Mouse (Mus musculus): ENCODE measurements around the gene Gm21915. TPM values are rescaled to one million over a fixed set of nuclear protein-coding genes. Genes with fewer than 3 reads are reported as not detected.

Gm21915 gene
- polyA plus RNA-seq, 1 experiment from 2014 or later: not detected

DNA sequence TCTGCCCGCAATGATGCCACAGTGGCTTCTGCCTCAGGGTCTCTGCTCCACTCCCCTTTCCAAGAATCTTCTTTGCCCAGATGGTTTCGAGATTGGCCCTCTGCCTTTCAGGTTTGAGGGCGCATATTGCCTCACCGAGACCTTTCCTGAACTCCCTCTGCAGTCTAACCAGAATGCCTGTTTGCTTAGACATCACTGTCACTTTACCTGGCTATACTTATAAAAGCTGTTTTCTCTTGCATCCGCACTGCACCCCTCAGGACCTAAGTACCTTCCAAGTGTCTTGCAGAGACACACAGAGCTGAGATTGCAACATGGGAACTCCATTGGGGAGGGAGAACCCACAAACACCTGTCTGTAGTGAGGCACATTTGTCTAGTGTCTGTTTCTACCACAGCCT, 29.8 kb downstream of the Gm21915 start:
- H3K9me3 ChIP-seq: no peaks in the 10 kb centered on the region
- 91% methylated on average over 5 of the region's 5 CpGs for WGBS
- H3K36me3 ChIP-seq: peaks cover 34% of the 10 kb centered on the region
- peaks cover 29% of the 10 kb centered on the region for H3K4me1 ChIP-seq
- no peak overlapping the region for H3K4me2 ChIP-seq (replicated peaks)
- no peak for ATAC-seq (ENCODE audit: low FRiP score, low read depth)
- H3K9ac ChIP-seq: no peak overlapping the region
- no peaks in the 10 kb centered on the region for H3K27me3 ChIP-seq
- no peak overlapping the region for H3K27ac ChIP-seq
- no peak overlapping the region for H3K4me3 ChIP-seq

- H3K4me2 ChIP-seq (replicated peaks): no peak overlapping the region
- no peaks in the 10 kb centered on the region for H3K9me3 ChIP-seq
- H3K36me3 ChIP-seq: peaks cover 4% of the 10 kb centered on the region; the same call in 1 of the 2 replicates
- H3K9ac ChIP-seq: no peak overlapping the region
- 27% methylated on average over 10 of the region's 10 CpGs for WGBS
- H3K27ac ChIP-seq: no peak overlapping the region; the same call in 1 of the 2 replicates
- peaks cover 52% of the 10 kb centered on the region for H3K4me1 ChIP-seq
- no peaks in the 10 kb centered on the region for H3K27me3 ChIP-seq
- H3K4me3 ChIP-seq: no peak overlapping the region
- ATAC-seq (ENCODE audit: low FRiP score, low read depth): no peak
Measured at GRCm38 (mm10) chr9:40704364-40705276, 34.2 kb downstream of the Gm21915 start.

DNA sequence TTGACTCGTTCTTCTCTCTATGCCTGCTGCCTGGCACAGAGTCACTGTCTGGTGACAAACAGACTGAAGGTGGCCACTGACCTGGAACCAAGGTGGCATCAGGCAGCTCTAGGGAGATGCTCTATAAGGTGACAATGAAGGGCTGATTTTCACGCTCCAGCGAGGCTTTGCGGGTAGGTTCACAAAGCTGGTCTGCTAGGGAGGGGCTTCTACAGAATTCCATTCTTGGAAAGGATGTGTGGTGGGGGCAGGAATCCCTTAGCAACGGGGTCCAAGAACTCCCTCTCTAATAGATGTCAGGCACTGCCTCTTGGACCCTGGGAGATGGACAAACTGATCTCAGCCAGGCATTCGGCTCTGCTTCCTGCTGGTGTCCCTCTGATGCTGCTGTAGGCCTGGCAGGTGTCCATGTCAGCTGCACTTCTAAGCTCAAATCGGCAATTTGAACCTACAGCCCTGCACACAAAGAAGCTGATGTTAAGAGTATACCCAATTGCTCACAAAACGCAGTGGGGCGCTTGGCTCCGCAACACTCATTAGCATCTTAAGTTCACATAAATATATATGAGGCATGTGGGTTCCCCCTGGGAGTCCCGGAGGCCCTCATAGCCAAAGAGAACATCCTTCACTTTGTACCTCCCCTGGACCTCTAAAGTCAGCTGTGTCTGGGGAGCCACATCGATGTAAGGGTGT, 38.2 kb downstream of the Gm21915 start:
- H3K27ac ChIP-seq: no peak overlapping the region
- H3K4me3 ChIP-seq: no peak overlapping the region
- H3K9me3 ChIP-seq: no peaks in the 10 kb centered on the region
- ATAC-seq (ENCODE audit: low FRiP score, low read depth): peak; percentile 10; the same call in 1 of the 2 replicates
- H3K4me2 ChIP-seq (replicated peaks): no peak overlapping the region
- peaks cover 12% of the 10 kb centered on the region for H3K36me3 ChIP-seq
- 51% methylated on average over 12 of the region's 12 CpGs for WGBS
- H3K27me3 ChIP-seq: no peaks in the 10 kb centered on the region
- peaks cover 51% of the 10 kb centered on the region for H3K4me1 ChIP-seq
- H3K9ac ChIP-seq: no peak overlapping the region

DNA sequence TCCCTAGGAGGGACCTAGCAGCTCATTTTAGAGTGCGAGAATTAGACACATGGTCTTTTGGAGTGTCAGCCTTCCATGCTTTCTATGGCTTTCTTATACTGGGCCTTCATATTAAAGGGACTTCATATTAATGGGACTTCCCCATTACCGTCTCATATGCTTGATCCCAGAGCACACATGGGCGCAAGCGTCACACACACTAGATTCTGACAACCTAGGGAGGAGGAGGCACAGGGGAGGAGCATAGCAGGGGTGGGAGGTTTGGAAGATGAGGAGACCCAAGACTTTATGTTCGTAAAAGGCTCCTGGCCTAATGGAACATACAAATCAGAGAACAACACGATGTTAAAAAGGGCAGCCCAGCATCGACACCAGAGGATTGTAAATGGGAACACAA, 38.7 kb downstream of the Gm21915 start:
- Histone ChIP-seq H3K36me3 (peaks cover 12% of the 10 kb centered on the region), H3K9ac (no peak overlapping the region), H3K4me1 (peaks cover 49% of the 10 kb centered on the region), H3K9me3 (no peaks in the 10 kb centered on the region), H3K27me3 (no peaks in the 10 kb centered on the region), H3K27ac (no peak overlapping the region), H3K4me2 (replicated peaks) (no peak overlapping the region), H3K4me3 (no peak overlapping the region)
- WGBS: 74% methylated on average over 7 of the region's 7 CpGs
- ATAC-seq (ENCODE audit: low FRiP score, low read depth): no peak

- H3K36me3 ChIP-seq: peaks cover 12% of the 10 kb centered on the region
- H3K4me1 ChIP-seq: peaks cover 45% of the 10 kb centered on the region
- H3K27ac ChIP-seq: no peak overlapping the region
- ATAC-seq (ENCODE audit: low FRiP score, low read depth): no peak
- H3K9ac ChIP-seq: no peak overlapping the region
- H3K27me3 ChIP-seq: no peaks in the 10 kb centered on the region
- WGBS: 65% methylated on average over 3 of the region's 3 CpGs
- H3K4me3 ChIP-seq: no peak overlapping the region
- no peak overlapping the region for H3K4me2 ChIP-seq (replicated peaks)
- no peaks in the 10 kb centered on the region for H3K9me3 ChIP-seq
Measured at GRCm38 (mm10) chr9:40709587-40709986, 39.2 kb downstream of the Gm21915 start.

DNA sequence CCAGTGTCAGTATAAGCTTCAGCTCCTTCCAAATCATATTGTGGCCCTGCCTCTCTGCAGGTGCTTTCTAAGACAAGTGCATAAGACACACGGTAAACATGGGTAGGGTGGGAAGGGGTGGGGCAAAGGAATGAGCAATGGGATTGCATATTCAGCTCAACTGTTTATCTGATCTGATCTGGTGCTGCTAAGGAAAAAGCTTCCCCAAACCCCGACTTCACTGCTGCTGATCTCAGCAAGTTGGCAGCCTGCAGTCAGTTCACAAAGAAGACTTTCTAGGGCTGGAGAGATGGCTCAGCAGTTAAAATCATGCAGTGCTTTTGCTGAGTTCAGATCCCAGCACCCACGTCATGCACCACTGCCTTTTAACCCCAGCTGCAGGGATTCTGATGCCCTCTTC, 39.6 kb downstream of the Gm21915 start:
- 72% methylated on average over 3 of the region's 3 CpGs for WGBS
- ATAC-seq (ENCODE audit: low FRiP score, low read depth): no peak
- Histone ChIP-seq H3K4me1 (peaks cover 41% of the 10 kb centered on the region), H3K4me3 (no peak overlapping the region), H3K9me3 (no peaks in the 10 kb centered on the region), H3K27me3 (no peaks in the 10 kb centered on the region), H3K4me2 (replicated peaks) (no peak overlapping the region), H3K36me3 (peaks cover 12% of the 10 kb centered on the region), H3K9ac (no peak overlapping the region), H3K27ac (no peak overlapping the region)

DNA sequence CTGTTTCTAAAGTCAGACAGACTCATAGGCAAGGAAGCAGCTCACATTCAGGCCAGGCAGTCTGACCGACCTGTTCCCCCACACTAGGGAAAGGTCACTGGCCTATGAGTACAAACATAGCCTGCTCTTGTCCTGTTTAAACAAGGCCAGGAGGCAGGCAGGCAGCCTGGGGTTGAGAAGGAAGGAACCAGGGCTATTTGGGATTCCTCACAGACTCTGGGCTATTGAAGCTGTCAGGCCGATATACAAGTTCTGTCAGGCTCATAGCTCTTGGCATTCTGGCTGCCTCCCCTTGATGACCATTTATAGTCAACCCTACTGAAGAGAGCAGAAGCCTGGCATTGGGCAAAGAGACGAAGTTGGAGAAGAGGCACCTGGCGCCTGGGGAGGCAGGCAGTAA, 41.2 kb downstream of the Gm21915 start:
- peaks cover 52% of the 10 kb centered on the region for H3K4me1 ChIP-seq
- ATAC-seq (ENCODE audit: low FRiP score, low read depth): no peak
- H3K27me3 ChIP-seq: no peaks in the 10 kb centered on the region
- peaks cover 12% of the 10 kb centered on the region for H3K36me3 ChIP-seq
- 79% methylated on average over 4 of the region's 4 CpGs for WGBS
- no peak overlapping the region for H3K4me2 ChIP-seq (replicated peaks)
- no peaks in the 10 kb centered on the region for H3K9me3 ChIP-seq
- no peak overlapping the region; the same call in 1 of the 2 replicates for H3K27ac ChIP-seq
- H3K9ac ChIP-seq: no peak overlapping the region
- H3K4me3 ChIP-seq: no peak overlapping the region

- Histone ChIP-seq H3K27ac (peak overlapping the region; percentile 39; the same call in 1 of the 2 replicates), H3K9ac (no peak overlapping the region), H3K36me3 (peaks cover 8% of the 10 kb centered on the region; the same call in 1 of the 2 replicates), H3K4me1 (peaks cover 37% of the 10 kb centered on the region), H3K9me3 (no peaks in the 10 kb centered on the region), H3K4me2 (replicated peaks) (no peak overlapping the region), H3K27me3 (no peaks in the 10 kb centered on the region), H3K4me3 (no peak overlapping the region)
- peak; percentile 20; the same call in 1 of the 2 replicates for ATAC-seq (ENCODE audit: low FRiP score, low read depth)
- 69% methylated on average over 18 of the region's 18 CpGs for WGBS
Measured at GRCm38 (mm10) chr9:40717182-40717874, 46.9 kb downstream of the Gm21915 start.

DNA sequence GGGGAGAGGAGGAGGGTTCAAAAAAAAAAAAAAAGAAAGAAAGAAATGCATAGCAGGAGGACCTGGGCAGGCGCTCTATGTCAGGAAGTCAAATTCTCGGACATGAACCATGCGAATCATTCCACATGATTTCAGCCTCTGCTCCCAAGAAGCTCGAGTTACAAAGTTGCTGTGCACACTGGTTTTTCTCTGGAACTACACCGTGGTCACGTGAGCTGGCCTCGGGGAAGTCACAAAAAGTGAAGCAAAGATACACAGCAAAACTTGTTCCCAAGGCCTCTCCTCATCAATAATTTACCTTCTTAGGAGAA, 47.4 kb downstream of the Gm21915 start:
- 20% methylated on average over 7 of the region's 7 CpGs for WGBS
- Histone ChIP-seq H3K9ac (no peak overlapping the region), H3K4me1 (peaks cover 40% of the 10 kb centered on the region), H3K9me3 (no peaks in the 10 kb centered on the region), H3K4me3 (no peak overlapping the region), H3K27me3 (no peaks in the 10 kb centered on the region), H3K27ac (no peak overlapping the region; the same call in 1 of the 2 replicates), H3K4me2 (replicated peaks) (no peak overlapping the region), H3K36me3 (peaks cover 8% of the 10 kb centered on the region; the same call in 1 of the 2 replicates)
- ATAC-seq (ENCODE audit: low FRiP score, low read depth): peak; percentile 43; the same call in 1 of the 2 replicates

Other genes starting within 250 kb of the Gm21915 start
- gene Gramd1b, start 139.2 kb upstream of the Gm21915 start, polyA plus RNA-seq (2015; fragmentation: Nextera tagmentation; extraction: Ambion mirVana): 3.0 and 6.0 TPM in 2 replicates
- 62.8 and 64.1 TPM in 2 replicates for gene Clmp, start 15.3 kb downstream of the Gm21915 start, polyA plus RNA-seq (2015; fragmentation: Nextera tagmentation; extraction: Ambion mirVana)
- 2,194 and 2,567 TPM in 2 replicates for gene Hspa8, start 130.4 kb downstream of the Gm21915 start, polyA plus RNA-seq (2015; fragmentation: Nextera tagmentation; extraction: Ambion mirVana)
- gene Bsx, start 203.5 kb downstream of the Gm21915 start, polyA plus RNA-seq (2015; fragmentation: Nextera tagmentation; extraction: Ambion mirVana): 0.06 TPM in 1 of 2 replicates, not detected in the other

All from limb, embryonic 13.5 days (tissue).